Mouse (Mus musculus): ENCODE measurements around the gene Rln3. TPM values are rescaled to one million over a fixed set of nuclear protein-coding genes. Genes with fewer than 3 reads are reported as not detected.

Rln3 gene
- polyA plus RNA-seq, 1 experiment from 2014 or later: not detected

- Histone ChIP-seq H3K4me1 (peaks cover 9% of the 10 kb centered on the region), H3K9ac (no peak overlapping the region), H3K27ac (no peak overlapping the region), H3K4me2 (no peak overlapping the region), H3K9me3 (replicated peaks) (no peaks in the 10 kb centered on the region), H3K4me3 (no peak overlapping the region), H3K27me3 (replicated peaks) (peaks cover 71% of the 10 kb centered on the region), H3K36me3 (no peaks in the 10 kb centered on the region)
- ATAC-seq: no peak
- 58% methylated on average over 5 of the region's 5 CpGs for WGBS (ENCODE audit: insufficient replicate concordance)
Measured at GRCm38 (mm10) chr8:84038015-84038414, 6.8 kb downstream of the Rln3 start.

GRCm38 (mm10) chr8:84032777-84033176 is 12.0 kb downstream of the Rln3 start:
- ATAC-seq: no peak
- Histone ChIP-seq H3K9me3 (replicated peaks) (no peaks in the 10 kb centered on the region), H3K36me3 (no peaks in the 10 kb centered on the region), H3K27me3 (replicated peaks) (peaks cover 44% of the 10 kb centered on the region), H3K4me1 (no peaks in the 10 kb centered on the region), H3K4me2 (no peak overlapping the region), H3K4me3 (no peak overlapping the region), H3K27ac (no peak overlapping the region), H3K9ac (no peak overlapping the region)
- WGBS (ENCODE audit: insufficient replicate concordance): 54% methylated on average over 4 of the region's 4 CpGs

- peaks cover 12% of the 10 kb centered on the region for H3K4me1 ChIP-seq
- no peak overlapping the region for H3K4me3 ChIP-seq
- H3K27ac ChIP-seq: no peak overlapping the region
- H3K9me3 ChIP-seq (replicated peaks): no peaks in the 10 kb centered on the region
- no peak for ATAC-seq
- no peaks in the 10 kb centered on the region for H3K36me3 ChIP-seq
- no peak overlapping the region for H3K9ac ChIP-seq
- peaks cover 67% of the 10 kb centered on the region for H3K27me3 ChIP-seq (replicated peaks)
- 71% methylated on average over 5 of the region's 5 CpGs for WGBS (ENCODE audit: insufficient replicate concordance)
- H3K4me2 ChIP-seq: no peak overlapping the region
Measured at GRCm38 (mm10) chr8:84029272-84029671, 15.5 kb downstream of the Rln3 start.

DNA sequence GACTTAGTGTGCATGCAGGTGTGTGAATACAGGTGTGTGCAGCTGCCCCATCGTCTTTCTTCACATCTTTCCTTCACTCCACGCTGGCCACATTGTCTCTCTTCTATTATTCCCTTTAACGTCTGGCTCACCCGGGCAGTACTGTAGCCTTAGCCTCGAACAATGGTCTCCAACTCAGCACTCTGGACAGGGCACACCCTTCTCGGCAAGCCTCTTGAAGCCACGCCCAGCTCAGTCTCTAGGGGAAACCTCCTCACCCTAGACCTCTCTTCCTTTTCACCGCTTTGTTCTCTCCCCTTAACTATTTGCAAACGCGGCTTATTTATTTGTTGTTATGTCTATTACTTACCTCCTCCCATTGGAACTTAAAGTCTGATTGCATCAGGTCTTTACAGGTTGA is 17.4 kb downstream of the Rln3 start:
- Histone ChIP-seq H3K4me1 (peaks cover 18% of the 10 kb centered on the region), H3K27me3 (replicated peaks) (peaks cover 74% of the 10 kb centered on the region), H3K4me3 (no peak overlapping the region), H3K9me3 (replicated peaks) (no peaks in the 10 kb centered on the region), H3K4me2 (no peak overlapping the region), H3K9ac (no peak overlapping the region), H3K27ac (no peak overlapping the region), H3K36me3 (no peaks in the 10 kb centered on the region)
- WGBS (ENCODE audit: insufficient replicate concordance): 11% methylated on average over 10 of the region's 10 CpGs
- ATAC-seq: no peak

DNA sequence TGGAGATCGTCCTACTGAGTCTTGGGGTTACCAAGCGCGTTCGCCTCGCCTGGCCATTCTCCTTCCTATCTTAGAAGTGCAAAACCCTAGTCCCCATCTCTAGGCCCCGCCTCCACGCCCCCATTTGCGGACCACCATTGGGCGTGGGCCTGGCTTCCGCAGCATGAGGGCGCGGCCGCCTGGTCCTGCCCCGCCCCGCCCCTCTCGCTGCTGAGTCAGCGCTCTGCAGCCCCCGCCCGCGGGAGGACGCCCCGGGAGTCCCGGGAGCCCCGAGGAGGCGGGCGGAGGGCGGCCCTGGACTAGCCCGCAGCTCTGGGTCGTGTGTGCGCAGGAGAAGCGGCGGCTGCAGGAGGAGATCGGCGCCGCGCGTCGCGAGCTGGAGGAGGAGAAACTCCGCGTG is 18.9 kb downstream of the Rln3 start:
- Histone ChIP-seq H3K9ac (no peak overlapping the region), H3K4me2 (peak overlapping the region; percentile 74), H3K27me3 (replicated peaks) (peaks cover 90% of the 10 kb centered on the region), H3K36me3 (no peaks in the 10 kb centered on the region), H3K9me3 (replicated peaks) (no peaks in the 10 kb centered on the region), H3K27ac (no peak overlapping the region), H3K4me3 (peak overlapping the region; percentile 51), H3K4me1 (peaks cover 24% of the 10 kb centered on the region)
- ATAC-seq: peak; percentile 55; the same call in 1 of the 2 replicates
- WGBS (ENCODE audit: insufficient replicate concordance): 1% methylated on average over 41 of the region's 41 CpGs

DNA sequence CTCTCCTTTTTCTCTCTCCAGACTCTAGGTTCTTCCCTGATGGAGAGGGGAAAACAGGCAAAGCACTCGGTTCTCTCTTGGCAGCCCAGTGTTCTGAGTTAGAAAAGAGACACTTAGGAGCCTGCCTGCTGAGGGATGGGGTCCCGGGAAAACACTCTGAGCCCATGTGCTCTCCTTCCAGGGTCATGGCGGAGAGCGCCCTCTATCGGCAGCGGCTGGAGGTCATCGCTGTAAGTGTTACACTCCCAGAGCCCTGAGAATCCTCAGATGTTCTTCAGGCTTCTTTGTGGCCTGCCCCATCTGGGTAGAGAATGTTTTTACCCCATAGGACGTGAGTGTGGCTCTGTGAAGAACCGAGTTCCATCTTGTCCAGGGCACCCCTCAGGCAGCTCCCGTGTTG is 20.6 kb downstream of the Rln3 start:
- H3K9me3 ChIP-seq (replicated peaks): no peaks in the 10 kb centered on the region
- 6% methylated on average over 10 of the region's 10 CpGs for WGBS (ENCODE audit: insufficient replicate concordance)
- H3K27me3 ChIP-seq (replicated peaks): peaks cover 96% of the 10 kb centered on the region
- no peaks in the 10 kb centered on the region for H3K36me3 ChIP-seq
- H3K27ac ChIP-seq: no peak overlapping the region
- no peak for ATAC-seq
- no peak overlapping the region for H3K9ac ChIP-seq
- H3K4me2 ChIP-seq: no peak overlapping the region
- no peak overlapping the region for H3K4me3 ChIP-seq
- peaks cover 24% of the 10 kb centered on the region for H3K4me1 ChIP-seq

- peaks cover 24% of the 10 kb centered on the region for H3K4me1 ChIP-seq
- no peak overlapping the region for H3K27ac ChIP-seq
- 58% methylated on average over 1 of the region's 1 CpGs for WGBS (ENCODE audit: insufficient replicate concordance)
- H3K36me3 ChIP-seq: no peaks in the 10 kb centered on the region
- ATAC-seq: no peak
- peaks cover 95% of the 10 kb centered on the region for H3K27me3 ChIP-seq (replicated peaks)
- H3K4me2 ChIP-seq: no peak overlapping the region
- no peak overlapping the region for H3K9ac ChIP-seq
- no peaks in the 10 kb centered on the region for H3K9me3 ChIP-seq (replicated peaks)
- H3K4me3 ChIP-seq: no peak overlapping the region
Measured at GRCm38 (mm10) chr8:84023631-84024030, 21.2 kb downstream of the Rln3 start.

- Histone ChIP-seq H3K36me3 (no peaks in the 10 kb centered on the region), H3K27ac (no peak overlapping the region), H3K9me3 (replicated peaks) (no peaks in the 10 kb centered on the region), H3K4me1 (peaks cover 24% of the 10 kb centered on the region), H3K4me2 (no peak overlapping the region), H3K27me3 (replicated peaks) (peaks cover 95% of the 10 kb centered on the region), H3K9ac (no peak overlapping the region), H3K4me3 (no peak overlapping the region)
- 19% methylated on average over 5 of the region's 5 CpGs for WGBS (ENCODE audit: insufficient replicate concordance)
- ATAC-seq: no peak
Measured at GRCm38 (mm10) chr8:84023085-84023484, 21.7 kb downstream of the Rln3 start.

DNA sequence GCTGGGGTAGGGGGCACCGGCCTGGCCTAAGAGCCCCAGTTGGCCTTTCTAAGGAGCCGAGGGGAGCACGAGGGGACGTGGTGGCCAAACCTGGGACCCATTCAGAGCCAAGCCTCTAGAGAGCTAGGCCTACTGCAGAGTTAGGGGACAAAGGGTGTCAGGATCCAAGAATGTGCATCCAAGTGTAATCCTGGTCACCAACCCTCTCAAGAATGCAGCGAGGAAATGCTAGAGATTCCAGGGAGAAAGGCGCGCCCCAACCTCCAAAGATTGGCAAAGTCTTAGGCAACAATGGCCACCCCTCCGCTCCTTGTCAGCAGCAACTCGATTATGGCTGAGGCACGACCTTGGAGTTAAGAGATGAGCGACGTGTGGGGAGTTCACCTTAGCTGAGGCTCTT is 23.2 kb downstream of the Rln3 start:
- Histone ChIP-seq H3K27me3 (replicated peaks) (peaks cover 93% of the 10 kb centered on the region), H3K4me3 (no peak overlapping the region), H3K9me3 (replicated peaks) (no peaks in the 10 kb centered on the region), H3K27ac (no peak overlapping the region), H3K4me1 (peaks cover 24% of the 10 kb centered on the region), H3K4me2 (peak overlapping the region; percentile 17; the same call in 1 of the 2 replicates), H3K9ac (no peak overlapping the region), H3K36me3 (no peaks in the 10 kb centered on the region)
- no peak for ATAC-seq
- 40% methylated on average over 12 of the region's 12 CpGs for WGBS (ENCODE audit: insufficient replicate concordance)

DNA sequence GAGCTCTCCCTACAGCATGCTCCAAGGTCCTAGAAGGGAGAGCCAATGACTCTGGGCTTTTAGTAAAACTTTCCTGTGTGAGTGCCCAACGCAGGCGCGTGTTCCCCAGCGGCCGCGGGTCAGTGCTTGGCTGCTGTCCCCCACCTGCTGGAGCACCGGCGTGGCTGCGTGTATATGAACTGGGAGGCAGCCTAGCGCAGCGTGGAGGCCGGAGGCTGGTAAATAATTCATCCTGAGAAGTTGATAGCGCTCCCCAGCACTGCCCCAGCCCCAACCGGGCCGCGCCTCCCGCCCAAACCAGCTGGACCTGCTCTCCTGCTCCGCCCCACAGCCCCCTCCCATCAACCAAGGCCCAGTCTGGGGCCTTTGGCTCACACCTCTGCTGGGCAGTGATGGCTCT is 23.7 kb downstream of the Rln3 start, which contains the start of gene Palm3:
TSS of gene Palm3 (plus strand) at position 376 of the 400 bp plus-strand sequence.
- ATAC-seq: no peak
- Histone ChIP-seq H3K36me3 (no peaks in the 10 kb centered on the region), H3K9ac (no peak within 1 kb of the TSS), H3K4me2 (peak within 1 kb of the TSS; percentile 17; the same call in 1 of the 2 replicates), H3K9me3 (replicated peaks) (no peaks in the 10 kb centered on the region), H3K27ac (no peak within 1 kb of the TSS), H3K4me3 (no peak within 1 kb of the TSS), H3K27me3 (replicated peaks) (peaks cover 88% of the 10 kb centered on the region), H3K4me1 (peaks cover 19% of the 10 kb centered on the region)
- 14% methylated on average over 18 of the region's 18 CpGs for whole genome bisulfite sequencing (ENCODE audit: insufficient replicate concordance)

GRCm38 (mm10) chr8:84019738-84020137 is 25.1 kb downstream of the Rln3 start:
- WGBS (ENCODE audit: insufficient replicate concordance): 66% methylated on average over 9 of the region's 9 CpGs
- H3K36me3 ChIP-seq: no peaks in the 10 kb centered on the region

GRCm38 (mm10) chr8:84015833-84016232 is 29.0 kb downstream of the Rln3 start:
- H3K4me1 ChIP-seq: peaks cover 15% of the 10 kb centered on the region
- H3K27me3 ChIP-seq (replicated peaks): peaks cover 84% of the 10 kb centered on the region
- ATAC-seq: no peak
- H3K4me2 ChIP-seq: no peak overlapping the region
- no peaks in the 10 kb centered on the region for H3K9me3 ChIP-seq (replicated peaks)
- no peak overlapping the region for H3K4me3 ChIP-seq
- H3K27ac ChIP-seq: no peak overlapping the region
- 80% methylated on average over 5 of the region's 5 CpGs for WGBS (ENCODE audit: insufficient replicate concordance)
- no peak overlapping the region for H3K9ac ChIP-seq
- H3K36me3 ChIP-seq: no peaks in the 10 kb centered on the region

More at GRCm38 (mm10) chr8:84019738-84020137, 25.1 kb downstream of the Rln3 start:
- no peak for ATAC-seq
- Histone ChIP-seq H3K27me3 (replicated peaks) (peaks cover 84% of the 10 kb centered on the region), H3K9me3 (replicated peaks) (no peaks in the 10 kb centered on the region), H3K4me3 (no peak overlapping the region), H3K27ac (no peak overlapping the region), H3K9ac (no peak overlapping the region), H3K4me2 (no peak overlapping the region), H3K4me1 (peaks cover 12% of the 10 kb centered on the region; the same call in 1 of the 2 replicates)

Measured in liver, embryonic 12.5 days (tissue).